Mouse (Mus musculus): Measurements from ENCODE around the gene Znrf4. TPM values are rescaled to one million over a fixed set of nuclear protein-coding genes. Genes with fewer than 3 reads are reported as not detected.

The Znrf4 gene
- polyA plus RNA-seq, 1 experiment from 2014 or later = not detected

- H3K27me3 ChIP-seq (ENCODE audit: insufficient read depth, low read length) = peaks cover 31% of the 10 kb centered on the region
- peak overlapping the region; percentile 99 for H3K4me2 ChIP-seq
- no peak overlapping the region for H3K27ac ChIP-seq (ENCODE audit: low read depth)
- TF ChIP-seq CTCF (IDR thresholded peaks at IDR 0.05; ENCODE audit: low read depth) = peak; percentile 65
- H3K4me3 ChIP-seq (ENCODE audit: low read depth, low read length) = peak overlapping the region; percentile 80
- no peaks in the 10 kb centered on the region for H3K36me3 ChIP-seq (ENCODE audit: insufficient read depth)
- H3K9ac ChIP-seq = no peak overlapping the region; the same call in 1 of the 2 replicates
- H3K4me1 ChIP-seq (ENCODE audit: insufficient read depth) = peaks cover 27% of the 10 kb centered on the region
- ATAC-seq (ENCODE audit: insufficient read depth) = no peak
- 0 out of 2 replicates have a peak, but pooled peaks cover 4% of the 10 kb centered on the region for H3K9me3 ChIP-seq (ENCODE audit: low read depth, low read length)
- DNase-seq = peak; percentile 75
- WGBS = 3% methylated on average over 50 of the region's 50 CpGs
Measured at GRCm38 (mm10) chr17:56472733-56473610, 39.3 kb downstream of the Znrf4 start.

GRCm38 (mm10) chr17:56472121-56472520, 40.1 kb downstream of the Znrf4 start:
- peak overlapping the region; percentile 99 for H3K4me2 ChIP-seq
- DNase-seq (no peak), ATAC-seq (ENCODE audit: insufficient read depth) (no peak)
- no peaks in the 10 kb centered on the region for H3K36me3 ChIP-seq (ENCODE audit: insufficient read depth)
- peaks cover 30% of the 10 kb centered on the region for H3K4me1 ChIP-seq (ENCODE audit: insufficient read depth)
- H3K27ac ChIP-seq (ENCODE audit: low read depth) = no peak overlapping the region
- TF ChIP-seq CTCF (IDR thresholded peaks at IDR 0.05; ENCODE audit: low read depth) = no peak
- peak overlapping the region; percentile 80; the same call in 1 of the 2 replicates for H3K4me3 ChIP-seq (ENCODE audit: low read depth, low read length)
- no peak overlapping the region for H3K9ac ChIP-seq
- H3K9me3 ChIP-seq (ENCODE audit: low read depth, low read length) = 0 out of 2 replicates have a peak, but pooled peaks cover 4% of the 10 kb centered on the region
- WGBS = 14% methylated on average over 16 of the region's 16 CpGs
- H3K27me3 ChIP-seq (ENCODE audit: insufficient read depth, low read length) = peaks cover 31% of the 10 kb centered on the region

- H3K9me3 ChIP-seq (ENCODE audit: low read depth, low read length) = no peaks in the 10 kb centered on the region
- no peak for ATAC-seq (ENCODE audit: insufficient read depth)
- no peak for DNase-seq
- H3K27me3 ChIP-seq (ENCODE audit: insufficient read depth, low read length) = peaks cover 31% of the 10 kb centered on the region
- H3K36me3 ChIP-seq (ENCODE audit: insufficient read depth) = no peaks in the 10 kb centered on the region
- no peak for TF ChIP-seq CTCF (IDR thresholded peaks at IDR 0.05; ENCODE audit: low read depth)
- H3K27ac ChIP-seq (ENCODE audit: low read depth) = no peak overlapping the region
- no peak overlapping the region for H3K9ac ChIP-seq
- peaks cover 30% of the 10 kb centered on the region for H3K4me1 ChIP-seq (ENCODE audit: insufficient read depth)
- no peak overlapping the region for H3K4me2 ChIP-seq
- WGBS = 61% methylated on average over 5 of the region's 5 CpGs
- no peak overlapping the region for H3K4me3 ChIP-seq (ENCODE audit: low read depth, low read length)
Measured at GRCm38 (mm10) chr17:56471136-56471535, 41.1 kb downstream of the Znrf4 start.

- WGBS = 16% methylated on average over 10 of the region's 10 CpGs
- no peak for ATAC-seq (ENCODE audit: insufficient read depth)
- Histone ChIP-seq H3K4me1 (ENCODE audit: insufficient read depth) (peaks cover 30% of the 10 kb centered on the region), H3K27ac (ENCODE audit: low read depth) (no peak overlapping the region), H3K9ac (no peak overlapping the region), H3K9me3 (ENCODE audit: low read depth, low read length) (no peaks in the 10 kb centered on the region), H3K27me3 (ENCODE audit: insufficient read depth, low read length) (peaks cover 28% of the 10 kb centered on the region), H3K36me3 (ENCODE audit: insufficient read depth) (no peaks in the 10 kb centered on the region), H3K4me3 (ENCODE audit: low read depth, low read length) (peak overlapping the region; percentile 22), H3K4me2 (peak overlapping the region; percentile 60)
- no peak for TF ChIP-seq CTCF (IDR thresholded peaks at IDR 0.05; ENCODE audit: low read depth)
- no peak for DNase-seq
Measured at GRCm38 (mm10) chr17:56470571-56470970, 41.7 kb downstream of the Znrf4 start.

- WGBS = 2% methylated on average over 26 of the region's 26 CpGs
- DNase-seq = peak; percentile 70
- H3K4me2 ChIP-seq = peak overlapping the region; percentile 60
- H3K4me1 ChIP-seq (ENCODE audit: insufficient read depth) = peaks cover 30% of the 10 kb centered on the region
- H3K27me3 ChIP-seq (ENCODE audit: insufficient read depth, low read length) = peaks cover 25% of the 10 kb centered on the region
- no peak for TF ChIP-seq CTCF (IDR thresholded peaks at IDR 0.05; ENCODE audit: low read depth)
- H3K9ac ChIP-seq = peak overlapping the region; percentile 14; the same call in 1 of the 2 replicates
- H3K9me3 ChIP-seq (ENCODE audit: low read depth, low read length) = no peaks in the 10 kb centered on the region
- ATAC-seq (ENCODE audit: insufficient read depth) = no peak
- H3K27ac ChIP-seq (ENCODE audit: low read depth) = peak overlapping the region; percentile 46; the same call in 1 of the 2 replicates
- peak overlapping the region; percentile 22 for H3K4me3 ChIP-seq (ENCODE audit: low read depth, low read length)
- H3K36me3 ChIP-seq (ENCODE audit: insufficient read depth) = no peaks in the 10 kb centered on the region
Measured at GRCm38 (mm10) chr17:56470001-56470436, 42.2 kb downstream of the Znrf4 start.

GRCm38 (mm10) chr17:56469275-56469674, 43.0 kb downstream of the Znrf4 start:
- peaks cover 30% of the 10 kb centered on the region for H3K4me1 ChIP-seq (ENCODE audit: insufficient read depth)
- WGBS = 21% methylated on average over 8 of the region's 8 CpGs
- no peaks in the 10 kb centered on the region for H3K36me3 ChIP-seq (ENCODE audit: insufficient read depth)
- H3K27ac ChIP-seq (ENCODE audit: low read depth) = peak overlapping the region; percentile 46; the same call in 1 of the 2 replicates
- peak overlapping the region; percentile 22 for H3K4me3 ChIP-seq (ENCODE audit: low read depth, low read length)
- no peak overlapping the region for H3K9ac ChIP-seq
- peak overlapping the region; percentile 60 for H3K4me2 ChIP-seq
- H3K9me3 ChIP-seq (ENCODE audit: low read depth, low read length) = no peaks in the 10 kb centered on the region
- ATAC-seq (ENCODE audit: insufficient read depth) (peak; percentile 24; the same call in 1 of the 2 replicates), DNase-seq (peak; percentile 47)
- peaks cover 20% of the 10 kb centered on the region for H3K27me3 ChIP-seq (ENCODE audit: insufficient read depth, low read length)
- TF ChIP-seq CTCF (IDR thresholded peaks at IDR 0.05; ENCODE audit: low read depth) = no peak

- TF ChIP-seq CTCF (IDR thresholded peaks at IDR 0.05; ENCODE audit: low read depth) = no peak
- ATAC-seq (ENCODE audit: insufficient read depth) (peak; percentile 13; the same call in 1 of the 2 replicates), DNase-seq (peak; percentile 45)
- peaks cover 16% of the 10 kb centered on the region for H3K27me3 ChIP-seq (ENCODE audit: insufficient read depth, low read length)
- no peak overlapping the region for H3K9ac ChIP-seq
- WGBS = 33% methylated on average over 7 of the region's 7 CpGs
- H3K9me3 ChIP-seq (ENCODE audit: low read depth, low read length) = no peaks in the 10 kb centered on the region
- H3K4me2 ChIP-seq = peak overlapping the region; percentile 60; the same call in 1 of the 2 replicates
- no peak overlapping the region for H3K4me3 ChIP-seq (ENCODE audit: low read depth, low read length)
- no peaks in the 10 kb centered on the region for H3K36me3 ChIP-seq (ENCODE audit: insufficient read depth)
- peaks cover 26% of the 10 kb centered on the region for H3K4me1 ChIP-seq (ENCODE audit: insufficient read depth)
- peak overlapping the region; percentile 46; the same call in 1 of the 2 replicates for H3K27ac ChIP-seq (ENCODE audit: low read depth)
Measured at GRCm38 (mm10) chr17:56468870-56469269, 43.4 kb downstream of the Znrf4 start.
